Mouse (Mus musculus): ENCODE data around the gene Gm21921. TPM values are rescaled to one million over a fixed set of nuclear protein-coding genes. Genes with fewer than 3 reads are reported as not detected.

The Gm21921 gene
- polyA plus RNA-seq (2017; shearing (Covaris generic)) = not detected

DNA sequence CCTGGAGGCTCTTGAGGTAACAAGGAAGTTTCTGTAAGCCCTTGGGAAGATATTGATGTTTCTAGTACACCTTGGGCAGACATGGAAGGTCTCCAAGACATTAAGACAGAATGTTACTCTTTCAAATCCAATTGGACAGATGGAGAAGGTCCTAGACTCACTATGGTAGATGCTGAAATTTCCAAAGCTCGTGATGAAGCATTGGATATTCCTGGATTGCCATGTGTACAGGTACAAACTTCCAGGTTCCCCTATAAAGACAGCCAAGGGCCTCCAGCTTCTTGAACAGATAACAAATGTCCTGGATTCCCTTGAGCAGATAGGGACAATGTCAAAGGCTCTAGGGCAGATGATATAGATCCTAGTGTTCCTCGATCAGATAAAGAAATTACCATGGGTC is at the start of gene Gm21921:
TSS of gene Gm21921 (minus strand) at position 101 of the 400 bp plus-strand sequence.

